Mouse (Mus musculus): ENCODE measurements at regions not wholly inside any gene's neighbourhood (a gene's known extent, or its start where the extent isn't known, plus 50 kb on each side); places are given as distances from the start of the nearest gene placed in this dataset.
"Not testable (repeated sequence)": the region's sequence is repeated elsewhere in the genome, so short reads cannot be mapped to it uniquely, and the experiment has no call there.

GRCm38 (mm10) chr3:121593143-121593542 is 60.9 kb upstream of the Slc44a3 start:
- Histone ChIP-seq H3K4me2 (ENCODE audit: low read length) (no peak overlapping the region), H3K4me1 (ENCODE audit: control insufficient read depth, insufficient read depth, low read length) (0 out of 2 replicates have a peak, but pooled peaks cover 2% of the 10 kb centered on the region), H3K36me3 (ENCODE audit: control insufficient read depth, insufficient read depth, low read length) (no peaks in the 10 kb centered on the region), H3K27me3 (ENCODE audit: control insufficient read depth, insufficient read depth, low read depth, low read length) (no peaks in the 10 kb centered on the region), H3K27ac (ENCODE audit: low read length) (no peak overlapping the region), H3K4me3 (ENCODE audit: low read depth, low read length) (no peak overlapping the region), H3K9me3 (replicated peaks; ENCODE audit: control insufficient read depth, low read length, poor library complexity, severe bottlenecking) (no peaks in the 10 kb centered on the region), H3K9ac (ENCODE audit: low read depth, low read length) (no peak overlapping the region)
- no peak for ATAC-seq
- 89% methylated on average over 4 of the region's 4 CpGs for WGBS

DNA sequence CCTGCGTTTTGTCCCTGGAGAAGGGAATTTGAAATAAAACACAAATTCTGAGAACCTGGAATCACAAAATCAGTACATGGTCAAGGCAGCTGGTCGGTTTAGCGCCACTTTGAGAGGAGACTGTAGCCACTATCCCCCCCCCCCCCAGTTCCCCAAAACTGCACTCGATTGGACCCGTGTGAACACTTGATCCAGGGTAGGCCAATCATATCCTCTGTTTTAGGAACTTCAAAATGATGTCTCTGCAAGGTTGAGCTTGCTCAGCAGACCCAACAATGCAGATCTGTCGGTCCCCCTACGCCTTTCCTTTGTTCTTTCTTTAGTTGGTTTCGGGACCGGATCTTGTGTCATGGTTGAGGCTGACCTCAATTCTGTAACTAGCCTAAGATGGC is 57.3 kb upstream of the Slc44a3 start:
- Histone ChIP-seq H3K4me1 (ENCODE audit: control insufficient read depth, insufficient read depth, low read length) (no peaks in the 10 kb centered on the region), H3K4me3 (ENCODE audit: low read depth, low read length) (no peak overlapping the region), H3K9ac (ENCODE audit: low read depth, low read length) (no peak overlapping the region), H3K9me3 (replicated peaks; ENCODE audit: control insufficient read depth, low read length, poor library complexity, severe bottlenecking) (no peaks in the 10 kb centered on the region), H3K36me3 (ENCODE audit: control insufficient read depth, insufficient read depth, low read length) (no peaks in the 10 kb centered on the region), H3K27me3 (ENCODE audit: control insufficient read depth, insufficient read depth, low read depth, low read length) (no peaks in the 10 kb centered on the region), H3K27ac (ENCODE audit: low read length) (no peak overlapping the region), H3K4me2 (ENCODE audit: low read length) (no peak overlapping the region)
- no peak for ATAC-seq
- 94% methylated on average over 9 of the region's 9 CpGs for WGBS

DNA sequence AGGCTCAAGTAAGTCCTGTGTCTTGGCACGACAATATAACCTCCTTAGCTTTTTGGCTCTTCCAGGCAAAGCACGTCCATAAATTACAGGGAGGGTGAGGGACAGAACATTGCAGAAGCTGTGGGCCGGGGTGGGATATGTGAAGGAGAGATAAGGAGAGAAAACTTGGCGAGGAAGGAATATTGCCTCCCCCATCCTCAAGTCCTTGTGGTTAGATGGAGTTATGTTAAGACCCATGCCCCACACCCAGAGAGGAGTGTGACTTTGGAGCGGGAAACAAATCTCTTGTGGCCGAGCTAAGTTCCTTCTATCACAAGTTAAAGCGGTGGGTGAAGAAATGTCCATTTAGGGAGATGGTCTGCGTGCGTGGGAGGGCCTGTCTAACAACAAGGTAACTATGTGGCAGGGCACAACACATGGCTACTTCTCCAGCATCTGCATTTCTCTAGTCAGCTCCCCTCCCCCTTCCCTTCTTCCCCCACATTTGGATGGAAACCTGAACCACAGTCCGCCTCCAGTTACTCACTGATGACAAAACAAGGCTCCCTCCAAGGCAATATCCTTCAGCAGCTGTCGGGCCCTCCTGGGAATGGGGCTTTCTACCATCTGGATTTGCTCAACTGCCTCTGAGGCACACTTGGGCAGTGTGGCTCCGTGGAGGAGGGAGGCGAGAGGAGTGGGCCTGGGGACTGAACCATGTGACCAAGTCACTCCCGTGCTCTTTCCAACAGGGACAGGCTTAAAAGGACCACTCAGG is 56.7 kb upstream of the Slc44a3 start:
- Histone ChIP-seq H3K4me1 (ENCODE audit: control insufficient read depth, insufficient read depth, low read length) (no peaks in the 10 kb centered on the region), H3K9me3 (replicated peaks; ENCODE audit: control insufficient read depth, low read length, poor library complexity, severe bottlenecking) (no peaks in the 10 kb centered on the region), H3K4me3 (ENCODE audit: low read depth, low read length) (no peak overlapping the region), H3K36me3 (ENCODE audit: control insufficient read depth, insufficient read depth, low read length) (no peaks in the 10 kb centered on the region), H3K4me2 (ENCODE audit: low read length) (no peak overlapping the region), H3K27ac (ENCODE audit: low read length) (no peak overlapping the region), H3K9ac (ENCODE audit: low read depth, low read length) (no peak overlapping the region), H3K27me3 (ENCODE audit: control insufficient read depth, insufficient read depth, low read depth, low read length) (no peaks in the 10 kb centered on the region)
- WGBS: 77% methylated on average over 14 of the region's 14 CpGs
- 0 out of 2 replicates have a peak, but pooled peaks have one; percentile 25 for ATAC-seq

DNA sequence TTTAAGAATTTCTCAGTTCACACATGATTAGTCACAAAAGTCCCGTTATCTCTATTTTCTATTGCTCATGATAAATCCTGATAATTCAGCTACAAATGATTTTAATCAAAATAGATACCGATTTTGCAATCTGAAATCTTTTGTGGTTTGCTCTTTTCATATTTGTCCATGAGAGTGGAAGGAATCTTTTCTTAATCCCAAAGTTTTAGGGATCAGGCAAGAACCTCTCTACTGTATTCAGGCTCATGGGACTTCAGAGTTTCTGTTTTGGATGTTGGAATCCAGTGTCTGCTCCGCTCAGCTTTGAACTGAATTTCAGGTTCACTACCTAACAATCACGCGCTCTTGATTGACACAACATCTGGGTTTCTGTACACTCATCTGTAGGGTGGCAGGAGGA is 53.1 kb upstream of the Slc44a3 start:
- H3K4me1 ChIP-seq (ENCODE audit: control insufficient read depth, insufficient read depth, low read length): no peaks in the 10 kb centered on the region
- H3K9ac ChIP-seq (ENCODE audit: low read depth, low read length): no peak overlapping the region
- H3K36me3 ChIP-seq (ENCODE audit: control insufficient read depth, insufficient read depth, low read length): no peaks in the 10 kb centered on the region
- H3K4me3 ChIP-seq (ENCODE audit: low read depth, low read length): no peak overlapping the region
- H3K27me3 ChIP-seq (ENCODE audit: control insufficient read depth, insufficient read depth, low read depth, low read length): no peaks in the 10 kb centered on the region
- no peak for ATAC-seq
- no peak overlapping the region for H3K4me2 ChIP-seq (ENCODE audit: low read length)
- 92% methylated on average over 5 of the region's 5 CpGs for WGBS
- H3K27ac ChIP-seq (ENCODE audit: low read length): no peak overlapping the region
- H3K9me3 ChIP-seq (replicated peaks; ENCODE audit: control insufficient read depth, low read length, poor library complexity, severe bottlenecking): no peaks in the 10 kb centered on the region

GRCm38 (mm10) chr3:121584736-121585151 is 52.5 kb upstream of the Slc44a3 start:
- Histone ChIP-seq H3K27ac (ENCODE audit: low read length) (no peak overlapping the region), H3K4me1 (ENCODE audit: control insufficient read depth, insufficient read depth, low read length) (no peaks in the 10 kb centered on the region), H3K27me3 (ENCODE audit: control insufficient read depth, insufficient read depth, low read depth, low read length) (no peaks in the 10 kb centered on the region), H3K9ac (ENCODE audit: low read depth, low read length) (no peak overlapping the region), H3K4me3 (ENCODE audit: low read depth, low read length) (no peak overlapping the region), H3K4me2 (ENCODE audit: low read length) (no peak overlapping the region), H3K36me3 (ENCODE audit: control insufficient read depth, insufficient read depth, low read length) (no peaks in the 10 kb centered on the region), H3K9me3 (replicated peaks; ENCODE audit: control insufficient read depth, low read length, poor library complexity, severe bottlenecking) (no peaks in the 10 kb centered on the region)
- 87% methylated on average over 5 of the region's 5 CpGs for WGBS
- no peak for ATAC-seq

DNA sequence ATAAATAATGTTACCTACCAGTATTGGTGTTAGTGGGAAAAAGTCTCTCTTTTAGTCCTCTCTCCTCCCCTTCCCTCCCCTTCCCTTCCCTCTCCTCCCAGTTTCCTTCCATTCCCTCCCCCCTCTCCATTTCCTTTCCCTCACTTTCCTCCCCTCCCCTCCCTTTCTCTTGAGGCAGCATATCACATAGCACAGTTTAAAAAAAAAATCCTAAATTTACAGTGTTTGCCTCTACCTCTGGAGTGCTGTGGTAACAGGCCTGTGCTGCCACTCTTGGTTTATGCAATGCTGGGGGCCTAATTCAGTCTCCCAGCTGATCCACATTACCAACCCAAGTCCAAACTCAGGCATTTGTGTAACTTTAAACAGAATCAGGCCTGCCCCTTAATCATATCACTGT is 52.1 kb upstream of the Slc44a3 start:
- Histone ChIP-seq H3K9me3 (replicated peaks; ENCODE audit: control insufficient read depth, low read length, poor library complexity, severe bottlenecking) (no peaks in the 10 kb centered on the region), H3K4me2 (ENCODE audit: low read length) (no peak overlapping the region), H3K36me3 (ENCODE audit: control insufficient read depth, insufficient read depth, low read length) (no peaks in the 10 kb centered on the region), H3K27me3 (ENCODE audit: control insufficient read depth, insufficient read depth, low read depth, low read length) (no peaks in the 10 kb centered on the region), H3K4me1 (ENCODE audit: control insufficient read depth, insufficient read depth, low read length) (no peaks in the 10 kb centered on the region), H3K4me3 (ENCODE audit: low read depth, low read length) (no peak overlapping the region), H3K9ac (ENCODE audit: low read depth, low read length) (no peak overlapping the region), H3K27ac (ENCODE audit: low read length) (no peak overlapping the region)
- no peak for ATAC-seq

- 87% methylated on average over 4 of the region's 4 CpGs for WGBS
- not testable (repeated sequence) for H3K9ac ChIP-seq (ENCODE audit: low read depth, low read length); H3K27me3 ChIP-seq (ENCODE audit: control insufficient read depth, insufficient read depth, low read depth, low read length)
These were observed 50.5 kb upstream of the Slc44a3 start for GRCm38 (mm10) chr3:121582711-121583110.

More at GRCm38 (mm10) chr3:121582711-121583110, 50.5 kb upstream of the Slc44a3 start:
- not testable (repeated sequence) for H3K4me3 ChIP-seq (ENCODE audit: low read depth, low read length); H3K9me3 ChIP-seq (replicated peaks; ENCODE audit: control insufficient read depth, low read length, poor library complexity, severe bottlenecking); H3K27ac ChIP-seq (ENCODE audit: low read length); H3K36me3 ChIP-seq (ENCODE audit: control insufficient read depth, insufficient read depth, low read length); H3K4me2 ChIP-seq (ENCODE audit: low read length); H3K4me1 ChIP-seq (ENCODE audit: control insufficient read depth, insufficient read depth, low read length); ATAC-seq

Measured in midbrain, embryonic 16.5 days (tissue).